Mouse (Mus musculus): ENCODE results near the gene Csf1.

The Csf1 gene

GRCm38 (mm10) chr3:107707239-107707638 lies 53.0 kb downstream of the Csf1 start:
- in situ Hi-C loops (cut with MseI, MboI): no loop called here

GRCm38 (mm10) chr3:107706164-107706563 lies 54.1 kb downstream of the Csf1 start:
- in situ Hi-C loops (cut with MseI, MboI): no loop called here

- in situ Hi-C loops (cut with MseI, MboI): loop anchor here in 1 of 2 experiments (5.0 kb wide), 1 partner anchor 158 kb away; no protein-coding TSS in a partner anchor
These were observed 55.9 kb downstream of the Csf1 start for GRCm38 (mm10) chr3:107704371-107704705.

GRCm38 (mm10) chr3:107703675-107704370 lies 56.4 kb downstream of the Csf1 start:
- in situ Hi-C loops (cut with MseI, MboI): loop anchor here in 1 of 2 experiments (5.0 kb wide), 1 partner anchor 158 kb away; no protein-coding TSS in a partner anchor

GRCm38 (mm10) chr3:107701767-107702394 lies 58.4 kb downstream of the Csf1 start:
- in situ Hi-C loops (cut with MseI, MboI): loop anchor here in 1 of 2 experiments (5.0 kb wide), 1 partner anchor 160 kb away; no protein-coding TSS in a partner anchor

GRCm38 (mm10) chr3:107700625-107701024 lies 59.6 kb downstream of the Csf1 start:
- in situ Hi-C loops (cut with MseI, MboI): loop anchor here in 1 of 2 experiments (5.0 kb wide), 1 partner anchor 162 kb away; no protein-coding TSS in a partner anchor

- in situ Hi-C loops (cut with MseI, MboI): loop anchor here (5.0 kb wide), 2 partner anchors 50 to 165 kb away; no protein-coding TSS in a partner anchor
These were observed 63.4 kb downstream of the Csf1 start for GRCm38 (mm10) chr3:107696910-107697309.

GRCm38 (mm10) chr3:107695948-107696881 lies 64.1 kb downstream of the Csf1 start, which contains the start of gene Ahcyl1:
TSS of gene Ahcyl1 (minus strand) at chr3:107696560.
- in situ Hi-C loops (cut with MseI, MboI): loop anchor here (5.0 kb wide), 2 partner anchors 51 to 166 kb away; no protein-coding TSS in a partner anchor

- in situ Hi-C loops (cut with MseI, MboI): loop anchor here (5.0 kb wide), 2 partner anchors 52 to 167 kb away; no protein-coding TSS in a partner anchor
These were observed 64.9 kb downstream of the Csf1 start for GRCm38 (mm10) chr3:107695219-107695947.

GRCm38 (mm10) chr3:107694256-107694900 lies 65.9 kb downstream of the Csf1 start:
- in situ Hi-C loops (cut with MseI, MboI): no loop called here

Data from mouse trophoblast stem cell (cell line).